Mouse (Mus musculus): ENCODE data around the gene Dmap1. TPM values are rescaled to one million over a fixed set of nuclear protein-coding genes. Genes with fewer than 3 reads are reported as not detected.

The Dmap1 gene
- polyA plus RNA-seq, 1 experiment from 2014 or later: 37.8 TPM

- DNase-seq (ENCODE audit: low spot score) (no peak), ATAC-seq (no peak)
- Histone ChIP-seq H3K27ac (ENCODE audit: low read length) (no peak overlapping the region), H3K4me2 (replicated peaks; ENCODE audit: low read depth, low read length) (no peak overlapping the region), H3K4me1 (ENCODE audit: insufficient read depth, low read depth, low read length) (no peaks in the 10 kb centered on the region), H3K36me3 (ENCODE audit: insufficient read depth, low read length) (no peaks in the 10 kb centered on the region), H3K4me3 (ENCODE audit: low read depth, low read length) (no peak overlapping the region), H3K9me3 (ENCODE audit: low read length) (no peaks in the 10 kb centered on the region), H3K27me3 (replicated peaks; ENCODE audit: insufficient read depth, low read length) (no peaks in the 10 kb centered on the region), H3K9ac (replicated peaks; ENCODE audit: low read depth) (no peak overlapping the region)
- TF ChIP-seq EP300 (IDR thresholded peaks at IDR 0.05) (no peak), CTCF (IDR thresholded peaks at IDR 0.05) (peak; percentile 35; the same call in 1 of the 2 replicates)
- WGBS: 61% methylated on average over 14 of the region's 14 CpGs
Measured at GRCm38 (mm10) chr4:117658582-117659444, 23.3 kb downstream of the Dmap1 start.

- H3K4me1 ChIP-seq (ENCODE audit: insufficient read depth, low read depth, low read length): no peaks in the 10 kb centered on the region
- H3K27me3 ChIP-seq (replicated peaks; ENCODE audit: insufficient read depth, low read length): no peaks in the 10 kb centered on the region
- no peaks in the 10 kb centered on the region for H3K36me3 ChIP-seq (ENCODE audit: insufficient read depth, low read length)
- DNase-seq (ENCODE audit: low spot score): peak; percentile 38
- no peak overlapping the region for H3K9ac ChIP-seq (replicated peaks; ENCODE audit: low read depth)
- H3K4me2 ChIP-seq (replicated peaks; ENCODE audit: low read depth, low read length): no peak overlapping the region
- no peaks in the 10 kb centered on the region for H3K9me3 ChIP-seq (ENCODE audit: low read length)
- TF ChIP-seq EP300 (IDR thresholded peaks at IDR 0.05): no peak
- no peak for TF ChIP-seq CTCF (IDR thresholded peaks at IDR 0.05)
- 82% methylated on average over 4 of the region's 4 CpGs for WGBS
- no peak overlapping the region for H3K4me3 ChIP-seq (ENCODE audit: low read depth, low read length)
- H3K27ac ChIP-seq (ENCODE audit: low read length): no peak overlapping the region
- no peak for ATAC-seq
Measured at GRCm38 (mm10) chr4:117657646-117658045, 24.4 kb downstream of the Dmap1 start.

DNA sequence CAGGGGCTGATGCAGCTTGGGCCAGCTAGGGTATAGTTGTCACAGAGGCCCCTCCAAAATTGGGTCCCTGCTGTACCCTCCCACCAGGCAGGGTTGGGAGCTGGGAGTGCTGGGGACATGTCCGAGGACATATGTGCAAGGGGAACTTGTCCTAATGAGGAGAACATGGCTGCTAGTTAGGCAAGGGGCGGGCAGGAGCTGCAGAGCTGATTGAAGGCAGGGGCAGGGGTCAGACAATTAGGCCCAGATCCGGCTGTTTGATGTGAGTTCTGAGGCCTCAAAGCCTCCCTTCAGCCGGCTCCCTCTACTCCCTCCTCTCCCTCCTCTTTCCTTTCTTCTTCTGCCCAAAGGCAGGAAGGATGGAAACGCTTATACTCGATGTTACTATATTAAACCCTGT is 25.1 kb downstream of the Dmap1 start:
- H3K4me1 ChIP-seq (ENCODE audit: insufficient read depth, low read depth, low read length): no peaks in the 10 kb centered on the region
- H3K9ac ChIP-seq (replicated peaks; ENCODE audit: low read depth): no peak overlapping the region
- no peak overlapping the region for H3K4me2 ChIP-seq (replicated peaks; ENCODE audit: low read depth, low read length)
- no peak overlapping the region for H3K27ac ChIP-seq (ENCODE audit: low read length)
- no peak overlapping the region for H3K4me3 ChIP-seq (ENCODE audit: low read depth, low read length)
- H3K27me3 ChIP-seq (replicated peaks; ENCODE audit: insufficient read depth, low read length): no peaks in the 10 kb centered on the region
- DNase-seq (ENCODE audit: low spot score) (no peak), ATAC-seq (no peak)
- no peaks in the 10 kb centered on the region for H3K9me3 ChIP-seq (ENCODE audit: low read length)
- no peaks in the 10 kb centered on the region for H3K36me3 ChIP-seq (ENCODE audit: insufficient read depth, low read length)
- no peak for TF ChIP-seq EP300 (IDR thresholded peaks at IDR 0.05)
- no peak for TF ChIP-seq CTCF (IDR thresholded peaks at IDR 0.05)
- WGBS: 47% methylated on average over 6 of the region's 6 CpGs

- no peaks in the 10 kb centered on the region for H3K4me1 ChIP-seq (ENCODE audit: insufficient read depth, low read depth, low read length)
- no peaks in the 10 kb centered on the region for H3K27me3 ChIP-seq (replicated peaks; ENCODE audit: insufficient read depth, low read length)
- no peaks in the 10 kb centered on the region for H3K36me3 ChIP-seq (ENCODE audit: insufficient read depth, low read length)
- no peak for TF ChIP-seq CTCF (IDR thresholded peaks at IDR 0.05)
- TF ChIP-seq EP300 (IDR thresholded peaks at IDR 0.05): no peak
- no peak overlapping the region for H3K9ac ChIP-seq (replicated peaks; ENCODE audit: low read depth)
- no peak for DNase-seq (ENCODE audit: low spot score)
- no peak overlapping the region for H3K4me3 ChIP-seq (ENCODE audit: low read depth, low read length)
- no peak overlapping the region for H3K27ac ChIP-seq (ENCODE audit: low read length)
- 68% methylated on average over 5 of the region's 5 CpGs for WGBS
- ATAC-seq: no peak
- H3K9me3 ChIP-seq (ENCODE audit: low read length): no peaks in the 10 kb centered on the region
- no peak overlapping the region for H3K4me2 ChIP-seq (replicated peaks; ENCODE audit: low read depth, low read length)
Measured at GRCm38 (mm10) chr4:117655500-117655863, 26.6 kb downstream of the Dmap1 start.

- H3K4me2 ChIP-seq (replicated peaks; ENCODE audit: low read depth, low read length): no peak overlapping the region
- no peaks in the 10 kb centered on the region for H3K36me3 ChIP-seq (ENCODE audit: insufficient read depth, low read length)
- H3K9ac ChIP-seq (replicated peaks; ENCODE audit: low read depth): no peak overlapping the region
- 66% methylated on average over 9 of the region's 9 CpGs for WGBS
- ATAC-seq: no peak
- no peak for TF ChIP-seq CTCF (IDR thresholded peaks at IDR 0.05)
- no peak for TF ChIP-seq EP300 (IDR thresholded peaks at IDR 0.05)
- DNase-seq (ENCODE audit: low spot score): no peak
- H3K27me3 ChIP-seq (replicated peaks; ENCODE audit: insufficient read depth, low read length): no peaks in the 10 kb centered on the region
- H3K4me3 ChIP-seq (ENCODE audit: low read depth, low read length): no peak overlapping the region
- no peaks in the 10 kb centered on the region for H3K9me3 ChIP-seq (ENCODE audit: low read length)
- H3K27ac ChIP-seq (ENCODE audit: low read length): no peak overlapping the region
- H3K4me1 ChIP-seq (ENCODE audit: insufficient read depth, low read depth, low read length): no peaks in the 10 kb centered on the region
Measured at GRCm38 (mm10) chr4:117654703-117655499, 27.2 kb downstream of the Dmap1 start.

DNA sequence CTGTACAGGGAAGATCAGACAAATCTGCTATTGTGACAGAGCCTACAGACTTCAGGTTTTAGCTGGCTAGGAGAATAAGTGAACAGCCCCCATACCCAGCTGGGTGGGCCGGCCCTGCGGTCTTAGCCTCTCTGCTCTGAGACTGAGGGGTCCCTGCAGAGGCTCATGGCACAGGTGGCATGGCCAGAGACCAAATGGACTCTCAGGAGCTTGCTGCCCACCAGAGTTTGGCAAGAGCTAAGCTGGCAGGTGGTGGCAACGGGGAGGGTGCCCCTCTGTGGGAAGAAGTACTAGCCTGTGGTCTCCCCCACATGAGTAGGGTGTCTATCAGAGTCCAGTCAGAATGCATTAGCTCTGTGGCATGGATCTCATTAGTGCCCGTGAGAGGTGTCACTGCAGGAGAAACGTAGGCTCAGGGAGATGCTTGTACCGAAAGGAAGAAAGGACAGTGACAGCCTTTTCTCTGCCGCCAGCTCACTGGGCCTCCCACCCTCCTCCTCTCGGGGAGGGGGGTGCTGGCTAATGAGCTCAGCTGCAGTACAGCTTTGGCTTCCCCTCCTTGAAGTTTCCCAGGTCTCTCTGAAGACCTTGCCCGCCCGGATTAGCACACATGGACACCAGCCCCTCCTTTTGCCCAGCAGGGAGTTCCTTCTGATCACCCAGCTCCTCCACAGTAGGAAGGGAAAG is 27.9 kb downstream of the Dmap1 start:
- Histone ChIP-seq H3K36me3 (ENCODE audit: insufficient read depth, low read length) (no peaks in the 10 kb centered on the region), H3K4me2 (replicated peaks; ENCODE audit: low read depth, low read length) (no peak overlapping the region)

More for the DNA sequence above, 27.9 kb downstream of the Dmap1 start:
- TF ChIP-seq CTCF (IDR thresholded peaks at IDR 0.05): no peak
- no peak for TF ChIP-seq EP300 (IDR thresholded peaks at IDR 0.05)
- Histone ChIP-seq H3K27ac (ENCODE audit: low read length) (no peak overlapping the region), H3K9ac (replicated peaks; ENCODE audit: low read depth) (no peak overlapping the region), H3K9me3 (ENCODE audit: low read length) (no peaks in the 10 kb centered on the region), H3K4me1 (ENCODE audit: insufficient read depth, low read depth, low read length) (no peaks in the 10 kb centered on the region), H3K27me3 (replicated peaks; ENCODE audit: insufficient read depth, low read length) (no peaks in the 10 kb centered on the region), H3K4me3 (ENCODE audit: low read depth, low read length) (no peak overlapping the region)
- DNase-seq (ENCODE audit: low spot score) (no peak), ATAC-seq (no peak)
- 49% methylated on average over 10 of the region's 10 CpGs for whole genome bisulfite sequencing
